Mouse (Mus musculus): ENCODE results near the gene Ntm.

The Ntm gene

GRCm38 (mm10) chr9:29884062-29884461 is 78.9 kb downstream of the Ntm start:
- peak in 1 of 2 experiments; percentile 55 for DNase-seq (ENCODE audit: low spot score in 2 of 2)

DNA sequence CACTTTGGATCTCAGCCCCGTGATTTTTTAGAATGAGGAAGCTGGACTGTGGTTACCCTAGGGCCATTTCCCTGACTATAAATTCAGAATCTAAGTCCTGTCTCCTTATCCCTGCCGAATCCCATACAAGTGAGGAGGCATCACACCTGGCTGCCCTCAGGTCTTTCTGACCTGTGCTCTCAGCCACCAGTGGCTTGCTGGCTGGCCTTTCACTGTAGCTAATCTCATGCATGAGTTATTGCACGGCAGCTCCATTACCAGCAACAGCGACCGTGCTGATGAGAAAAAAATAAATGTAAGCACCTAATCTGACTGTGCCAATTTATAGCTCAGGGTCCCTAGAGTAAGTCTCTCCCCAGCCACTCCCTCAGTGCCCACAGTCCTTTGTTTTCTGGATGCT is 81.3 kb downstream of the Ntm start:
- no peak for DNase-seq (ENCODE audit: low spot score in 2 of 2)

DNA sequence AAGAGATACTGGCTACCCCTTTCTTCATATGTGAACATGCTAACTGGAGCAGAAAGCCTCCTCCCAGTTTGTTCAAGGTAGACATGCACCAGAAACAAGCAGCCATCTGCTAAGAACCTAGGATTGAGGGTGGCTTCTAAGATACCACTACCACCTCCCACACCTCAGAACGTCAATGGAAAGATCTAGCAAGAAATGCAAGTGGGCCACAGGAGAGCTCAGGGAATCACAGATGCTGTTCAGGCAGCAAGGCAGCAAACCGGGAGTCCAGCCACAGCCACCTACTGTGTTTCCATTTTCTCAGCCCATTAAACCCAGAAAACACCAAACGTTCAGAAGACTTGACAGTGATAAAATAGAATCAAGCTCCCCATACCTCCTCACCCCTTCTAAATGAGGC is 85.4 kb downstream of the Ntm start:
- DNase-seq (ENCODE audit: low spot score in 2 of 2): no peak

- DNase-seq (ENCODE audit: low spot score in 2 of 2): no peak
Observed at GRCm38 (mm10) chr9:29867746-29868145, 95.2 kb downstream of the Ntm start.

DNA sequence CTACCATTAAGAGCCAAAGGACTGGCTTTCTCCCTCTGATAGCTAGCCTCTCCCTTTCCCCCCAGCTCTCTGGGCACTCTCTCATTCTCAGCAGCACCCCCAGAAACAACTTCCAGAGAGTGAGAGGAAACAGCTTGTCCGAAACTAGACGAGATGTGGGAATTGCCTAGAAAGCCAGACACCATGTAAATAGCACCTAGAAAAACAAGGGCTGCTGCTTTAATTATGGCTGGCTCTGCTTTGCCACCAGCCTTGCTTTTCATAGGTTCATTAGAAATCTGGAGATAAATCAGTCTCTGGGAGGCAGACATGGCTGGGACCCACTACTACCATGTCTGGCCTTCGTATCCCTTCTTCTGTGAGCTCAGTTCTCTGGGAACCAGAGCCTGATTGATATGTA is 96.1 kb downstream of the Ntm start:
- DNase-seq (ENCODE audit: low spot score in 2 of 2): no peak

GRCm38 (mm10) chr9:29866101-29866500 is 96.8 kb downstream of the Ntm start:
- no peak for DNase-seq (ENCODE audit: low spot score in 2 of 2)

DNA sequence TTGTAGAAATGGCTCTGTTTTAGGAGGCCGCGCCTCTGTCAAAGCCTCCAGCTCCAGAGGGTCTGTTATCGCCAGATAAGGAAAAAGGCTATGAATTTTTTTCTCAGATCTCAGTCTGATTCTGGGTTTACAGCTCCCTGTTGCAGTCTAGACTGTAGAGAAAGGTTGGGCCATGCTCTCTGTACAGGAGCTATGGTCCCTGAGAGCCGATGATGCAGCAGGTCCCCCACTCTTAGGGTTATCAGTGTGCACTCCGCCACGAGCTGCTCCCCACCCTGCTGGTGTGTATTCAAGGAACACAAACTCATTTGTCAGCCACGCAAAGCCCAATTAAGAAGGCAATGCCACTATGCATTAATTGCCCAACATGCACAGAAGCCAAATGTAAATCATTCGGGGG is 97.4 kb downstream of the Ntm start:
- DNase-seq (ENCODE audit: low spot score in 2 of 2): no peak

GRCm38 (mm10) chr9:29864886-29865285 is 98.1 kb downstream of the Ntm start:
- peak; percentile 54 to 64 for DNase-seq (ENCODE audit: low spot score in 2 of 2)

GRCm38 (mm10) chr9:29862408-29862807 is 100.5 kb downstream of the Ntm start:
- no peak for DNase-seq (ENCODE audit: low spot score in 2 of 2)

DNA sequence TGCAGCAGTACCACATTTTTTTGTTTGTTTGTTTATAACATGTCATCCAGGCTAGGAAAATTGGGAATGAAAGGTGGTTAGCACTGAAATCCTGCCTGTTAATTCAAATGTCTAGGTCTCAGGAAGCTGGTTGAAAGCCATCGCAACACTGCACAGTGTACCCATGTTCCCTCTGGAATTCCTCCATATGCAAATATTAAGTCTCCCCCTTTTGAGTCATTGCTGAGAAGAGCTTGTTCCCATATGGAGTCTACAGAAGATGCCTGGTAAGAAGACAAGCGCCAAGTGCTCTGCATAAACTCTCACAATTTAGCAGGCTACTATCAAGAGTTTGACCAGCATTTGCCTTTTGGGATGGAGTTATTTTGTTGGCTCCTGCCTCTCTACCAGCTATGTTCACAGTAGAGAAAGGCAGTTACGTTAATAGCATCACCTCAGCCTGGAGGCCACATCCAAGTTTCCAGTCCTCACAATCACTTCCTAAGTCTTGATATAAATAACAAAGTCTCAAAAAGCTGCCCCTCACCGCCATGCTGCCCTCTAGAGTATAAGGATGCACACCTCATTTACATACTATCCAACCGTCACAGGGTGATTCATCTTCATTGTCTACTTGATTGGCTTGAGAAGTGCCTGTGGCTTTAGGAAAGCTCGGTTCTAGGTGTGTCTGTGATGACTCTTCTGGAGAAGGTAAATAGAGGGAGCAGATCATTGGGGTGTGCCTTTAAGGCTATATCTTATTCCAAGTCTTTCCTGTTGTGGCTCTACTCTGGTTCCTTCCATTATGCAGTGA is 103.5 kb downstream of the Ntm start:
- no peak for DNase-seq (ENCODE audit: low spot score in 2 of 2)

- no peak for DNase-seq (ENCODE audit: low spot score in 2 of 2)
Observed at GRCm38 (mm10) chr9:29848735-29849455, 114.0 kb downstream of the Ntm start.

- DNase-seq (ENCODE audit: low spot score in 2 of 2): no peak
Observed at GRCm38 (mm10) chr9:29837344-29837743, 125.6 kb downstream of the Ntm start.

- DNase-seq (ENCODE audit: low spot score in 2 of 2): peak; percentile 79 to 82
Observed at GRCm38 (mm10) chr9:29834911-29835310, 128.0 kb downstream of the Ntm start.

GRCm38 (mm10) chr9:29833781-29834180 is 129.2 kb downstream of the Ntm start:
- DNase-seq (ENCODE audit: low spot score in 2 of 2): no peak

DNA sequence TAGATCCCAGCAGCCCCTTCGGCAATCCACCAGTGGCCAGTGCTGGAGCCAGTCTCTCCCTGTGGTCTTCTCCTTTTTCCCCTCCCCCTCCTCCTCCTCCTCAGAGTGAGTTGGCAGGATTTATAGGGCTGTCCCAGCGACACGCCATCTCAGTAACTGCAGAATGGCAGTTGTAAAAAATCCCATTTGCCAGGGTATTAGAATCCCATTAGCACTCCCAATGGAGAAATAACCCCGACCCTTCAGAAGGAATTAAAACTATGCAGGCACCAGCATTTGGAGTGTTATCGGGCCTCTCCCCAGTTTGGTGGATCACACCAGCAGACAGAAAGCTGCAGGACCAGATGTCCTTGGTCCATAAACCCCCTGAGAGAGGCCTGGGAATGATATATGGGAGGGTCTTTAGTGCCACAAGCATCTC is 135.7 kb downstream of the Ntm start:
- no peak for DNase-seq (ENCODE audit: low spot score in 2 of 2)

GRCm38 (mm10) chr9:29825236-29825635 is 137.7 kb downstream of the Ntm start:
- DNase-seq (ENCODE audit: low spot score in 2 of 2): no peak

DNA sequence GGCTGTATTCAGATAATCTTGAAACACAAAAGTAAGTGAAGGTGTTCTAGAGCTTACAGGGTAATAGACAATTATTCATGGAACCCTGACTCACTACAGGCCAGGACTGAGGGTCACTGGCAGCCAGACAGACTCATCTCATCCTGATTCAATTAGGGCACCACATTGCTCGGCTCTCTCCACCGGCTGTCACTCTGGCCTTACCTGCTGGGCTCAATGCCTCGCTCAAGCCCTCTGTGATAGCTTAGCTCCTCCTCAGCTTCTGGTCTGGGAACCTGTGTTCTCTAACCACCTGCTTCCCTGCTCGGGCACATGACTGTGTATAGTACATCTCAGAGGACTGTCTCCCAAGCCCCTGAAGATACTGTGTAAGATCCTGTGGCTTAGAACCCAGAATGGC is 139.2 kb downstream of the Ntm start:
- no peak for DNase-seq (ENCODE audit: low spot score in 2 of 2)

DNA sequence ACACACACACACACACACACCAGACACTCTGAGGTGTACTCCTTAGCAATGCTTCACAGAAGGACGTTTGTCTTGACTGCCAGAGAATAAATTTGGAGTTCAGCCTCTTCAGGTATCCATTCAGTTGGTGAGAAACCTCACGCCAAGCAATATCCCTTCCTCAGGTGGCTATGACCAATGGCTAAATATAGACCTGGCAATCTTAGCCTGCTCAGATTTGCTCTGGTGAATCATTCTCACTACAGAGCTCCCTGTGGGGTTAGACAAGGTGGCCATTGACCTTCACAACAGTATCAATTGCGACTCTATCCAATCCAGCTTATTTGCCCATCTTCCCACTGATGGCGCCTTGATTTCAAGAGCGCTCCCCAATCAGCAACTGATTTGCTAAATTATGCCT is 150.3 kb downstream of the Ntm start:
- no peak for DNase-seq (ENCODE audit: low spot score in 2 of 2)

DNA sequence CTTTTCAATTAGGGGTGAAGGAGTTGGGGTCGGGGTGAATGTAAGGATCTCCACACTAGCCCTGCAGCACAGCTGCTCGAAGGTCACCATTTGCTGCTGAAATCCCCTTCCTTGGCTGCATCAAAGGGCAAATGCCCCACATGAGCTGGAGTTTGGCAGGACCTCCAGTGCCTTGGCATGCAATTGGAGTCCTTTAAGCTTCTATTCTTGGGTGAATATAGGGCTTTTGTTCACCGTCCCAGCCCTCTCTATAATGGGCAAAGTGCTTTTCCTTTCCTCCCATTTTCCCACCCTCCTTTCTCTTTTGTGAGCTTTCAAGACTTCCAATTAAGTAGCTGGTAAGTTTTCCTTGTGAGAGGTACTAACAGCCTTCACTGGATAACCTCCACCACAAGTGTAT is 156.2 kb downstream of the Ntm start:
- DNase-seq (ENCODE audit: low spot score in 2 of 2): peak; percentile 70 to 71

DNA sequence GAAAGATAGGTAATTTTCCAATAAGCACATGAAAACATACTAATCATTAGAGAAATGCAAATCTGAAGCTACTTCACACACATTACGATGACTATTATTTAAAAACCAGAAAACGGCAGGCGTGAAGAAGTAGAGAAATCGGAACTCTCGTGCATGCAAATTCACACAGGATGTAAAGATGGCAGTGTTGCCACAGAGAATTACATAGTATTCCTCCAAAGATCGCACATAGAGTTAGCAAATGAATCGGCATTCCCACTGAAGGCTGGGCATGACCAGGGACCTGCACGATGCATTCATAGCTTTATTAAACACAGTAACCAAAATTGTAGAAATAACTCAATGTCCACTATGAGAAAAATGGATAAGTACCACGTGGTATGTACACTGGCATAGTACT is 158.5 kb downstream of the Ntm start:
- no peak for DNase-seq (ENCODE audit: low spot score in 2 of 2)

- DNase-seq (ENCODE audit: low spot score in 2 of 2): no peak
Observed at GRCm38 (mm10) chr9:29803738-29804285, 159.1 kb downstream of the Ntm start.

DNA sequence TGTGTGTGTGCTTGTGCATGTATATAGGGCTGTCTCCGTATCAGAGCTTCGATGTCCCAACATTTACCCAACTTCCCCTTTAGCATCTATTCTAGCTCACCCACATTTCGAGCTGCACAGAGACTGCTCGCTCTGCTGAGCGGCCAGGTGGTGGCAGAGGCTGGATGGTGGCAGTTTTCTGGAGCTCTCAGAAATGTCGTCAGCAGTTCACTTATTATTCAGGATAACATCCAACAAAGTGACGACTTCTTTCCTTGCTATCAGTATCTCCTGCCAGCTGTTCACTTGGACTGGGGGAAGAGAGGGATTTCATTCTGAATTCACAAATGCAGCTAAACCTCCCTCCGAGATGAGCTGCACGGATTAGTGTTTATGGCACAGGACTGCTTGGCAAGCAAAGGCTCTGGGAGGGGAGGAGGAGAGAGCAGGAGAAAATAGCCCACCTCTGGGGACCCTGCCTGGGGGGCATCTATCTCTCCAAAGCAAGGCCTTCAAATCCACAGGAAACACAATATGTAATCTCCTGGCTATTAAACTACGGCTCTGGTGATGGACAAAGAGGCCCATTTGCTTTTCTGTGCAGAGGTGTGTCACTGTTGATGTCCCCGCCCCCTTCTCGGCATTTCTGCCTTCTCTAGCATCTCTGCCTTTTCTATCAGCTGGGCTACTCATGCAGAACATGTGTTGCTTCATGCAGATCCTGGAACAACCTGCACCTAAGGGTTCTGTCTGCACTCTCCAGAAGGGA is 159.8 kb downstream of the Ntm start:
- peak; percentile 69 to 82 for DNase-seq (ENCODE audit: low spot score in 2 of 2)

All from right cerebral cortex, postnatal 10 days (tissue).